ENCODE assay signal across 12 mouse cellular contexts in genomic region chr7:102018590-102018989, GRCm38 (mm10). TPM values are rescaled to one million over a fixed set of nuclear protein-coding genes. Genes with fewer than 3 reads are reported as not detected.
A peak's percentile ranks its signal among the peaks of the same experiment; 100 is the strongest.
DNase-seq lines count a peak whose midpoint lies in the region; ATAC-seq and TF ChIP-seq lines count a peak whose summit lies in the region.
"Had no signal": no experiment of that assay in that cellular context is flagged by ENCODE, and none has a peak within 500 bp of the region (broad histone marks: within the 10 kb centered on the region; RNA-seq: fewer than 3 reads in every experiment).

Gene Il18bp (minus strand): TSS chr7:102018690.

- H3K4me2 ChIP-seq in forebrain, embryonic 14.5 days (ENCODE audit: low read length), result no peak within 1 kb of the TSS
- H3K4me2 ChIP-seq: lung, embryonic 15.5 days had no signal

- H3K4me1 ChIP-seq in forebrain, embryonic 14.5 days (ENCODE audit: control insufficient read depth, insufficient read depth, low read length), result no peaks in the 10 kb centered on the region
- H3K4me1 ChIP-seq: lung, embryonic 15.5 days had no signal

- no peak for DNase-seq in frontal cortex, adult 2 months (ENCODE audit: extremely low spot score in 1 of 2, low spot score in 1 of 2)
- DNase-seq in frontal cortex, postnatal 14 days (ENCODE audit: low spot score in 2 of 2), result no peak
- DNase-seq in layer of hippocampus, adult 2 months (ENCODE audit: low spot score in 2 of 2), result no peak
- DNase-seq in layer of hippocampus, adult 11-12 months (ENCODE audit: low spot score), result no peak
- no peak for DNase-seq in thymus, postnatal 0 days (ENCODE audit: low spot score)
- DNase-seq in thymus, adult 18-20 months, result no peak
- DNase-seq in forebrain, embryonic 14.5 days (ENCODE audit: low spot score), result no peak
- DNase-seq in embryo, embryonic 9.5 days (ENCODE audit: extremely low spot score), result no peak
- DNase-seq: cerebellum, adult 9-11 months; thymus, postnatal 4 days had no signal

- no peak within 1 kb of the TSS for H3K9ac ChIP-seq in forebrain, embryonic 14.5 days (ENCODE audit: low read length)
- H3K9ac ChIP-seq: lung, embryonic 15.5 days had no signal

- peak within 1 kb of the TSS; percentile 12; the same call in 1 of the 2 replicates for H3K27ac ChIP-seq in layer of hippocampus, adult 2 months
- H3K27ac ChIP-seq in forebrain, embryonic 14.5 days (ENCODE audit: low read depth, low read length), result no peak within 1 kb of the TSS
- H3K27ac ChIP-seq: lung, embryonic 15.5 days had no signal

- TF ChIP-seq CTCF in layer of hippocampus, adult 2 months (conservative IDR thresholded peaks at IDR 0.05), result no peak

- no peak for ATAC-seq in forebrain, embryonic 14.5 days
- ATAC-seq: midbrain, embryonic 16.5 days had no signal

- H3K9me3 ChIP-seq in forebrain, embryonic 14.5 days (replicated peaks; ENCODE audit: control insufficient read depth, low read length), result no peaks in the 10 kb centered on the region
- H3K9me3 ChIP-seq: lung, embryonic 15.5 days had no signal

- H3K27me3 ChIP-seq in forebrain, embryonic 14.5 days (replicated peaks; ENCODE audit: control insufficient read depth, insufficient read depth, low read length), result no peaks in the 10 kb centered on the region
- H3K27me3 ChIP-seq: lung, embryonic 15.5 days had no signal

- H3K36me3 ChIP-seq in forebrain, embryonic 14.5 days (ENCODE audit: control insufficient read depth, insufficient read depth, low read length), result peaks cover 89% of the 10 kb centered on the region

- no peak within 1 kb of the TSS; the same call in 1 of the 2 replicates for H3K4me3 ChIP-seq in layer of hippocampus, adult 2 months
- no peak within 1 kb of the TSS for H3K4me3 ChIP-seq in forebrain, embryonic 14.5 days (ENCODE audit: low read depth, low read length)
- H3K4me3 ChIP-seq: lung, embryonic 15.5 days had no signal

- WGBS in forebrain, embryonic 14.5 days, result 92% methylated on average over 3 of the region's 3 CpGs

RNA-seq across cellular contexts. Expression of gene Il18bp, which starts in this region (rescaled TPM):
- 14.1 and 14.4 TPM in 2 replicates for polyA plus RNA-seq in frontal cortex, adult 2 months (2012; rRNA removed)
- 10 to 100 TPM in 1 of 2 experiments, 1 to 10 TPM in 1; 7.5 to 11.6 TPM for total RNA-seq in layer of hippocampus, adult 2 months (2021)
- 19.2 and 20.2 TPM in 2 replicates for polyA plus RNA-seq in thymus, postnatal 0 days (2015; fragmentation: Nextera tagmentation; extraction: Ambion mirVana)
- polyA plus RNA-seq in forebrain, embryonic 14.5 days (2014; fragmentation: Nextera tagmentation; extraction: Ambion mirVana), result 2.0 and 2.9 TPM in 2 replicates
